Mouse (Mus musculus): ENCODE measurements around the gene Lcn2. TPM values are rescaled to one million over a fixed set of nuclear protein-coding genes. Genes with fewer than 3 reads are reported as not detected.

The Lcn2 gene
- total RNA-seq, 2 experiments from 2014 or later = 1.1 to 3.9 TPM

GRCm38 (mm10) chr2:32343351-32343671 lies 44.7 kb downstream of the Lcn2 start:
- no peak for DNase-seq

GRCm38 (mm10) chr2:32342539-32343350 lies 45.3 kb downstream of the Lcn2 start:
- DNase-seq = peak; percentile 34 to 36

GRCm38 (mm10) chr2:32342039-32342438 lies 46.0 kb downstream of the Lcn2 start:
- no peak for DNase-seq

GRCm38 (mm10) chr2:32341634-32341939 lies 46.5 kb downstream of the Lcn2 start:
- DNase-seq = no peak

GRCm38 (mm10) chr2:32340836-32341633 lies 47.0 kb downstream of the Lcn2 start:
- no peak for DNase-seq

- DNase-seq = no peak
Observed at GRCm38 (mm10) chr2:32339912-32340642, 48.0 kb downstream of the Lcn2 start.

- DNase-seq = no peak
Observed at GRCm38 (mm10) chr2:32335888-32336287, 52.2 kb downstream of the Lcn2 start.

Other genes with a start within 250 kb of the Lcn2 start
- 100 to 1,000 TPM in 1 of 2 experiments, 10 to 100 TPM in 1; 99.3 to 119 TPM for gene Prrc2b, start 237.2 kb downstream of the Lcn2 start, total RNA-seq (2021)
- gene Pomt1, start 151.7 kb downstream of the Lcn2 start, total RNA-seq (2021) = 10 to 100 TPM; 32.2 to 37.5 TPM
- gene Uck1, start 128.1 kb downstream of the Lcn2 start, total RNA-seq (2021) = 100 to 1,000 TPM; 118 to 120 TPM
- 10 to 100 TPM; 73.0 to 74.2 TPM for gene Golga2, start 100.9 kb downstream of the Lcn2 start, total RNA-seq (2021)
- gene Swi5, start 100.2 kb downstream of the Lcn2 start, total RNA-seq (2021) = 100 to 1,000 TPM; 289 to 304 TPM
- 10 to 100 TPM; 59.8 to 66.2 TPM for gene Ciz1, start 35.9 kb downstream of the Lcn2 start, total RNA-seq (2021)
- gene Dnm1, start 34.9 kb downstream of the Lcn2 start, total RNA-seq (2021) = 10 to 100 TPM; 14.8 to 20.3 TPM
- gene 1110008P14Rik, start 6.3 kb downstream of the Lcn2 start, total RNA-seq (2021) = 100 to 1,000 TPM; 175 to 184 TPM
- 10 to 100 TPM; 58.2 to 58.7 TPM for gene Ptges2, start 7.6 kb upstream of the Lcn2 start, total RNA-seq (2021)
- 1 to 10 TPM; 4.3 to 5.2 TPM for gene Naif1, start 62.2 kb upstream of the Lcn2 start, total RNA-seq (2021)
- gene Slc25a25, start 63.2 kb upstream of the Lcn2 start, total RNA-seq (2021) = 10 to 100 TPM; 78.8 to 99.7 TPM
- 10 to 100 TPM; 21.5 to 34.8 TPM for gene Fam102a, start 147.1 kb upstream of the Lcn2 start, total RNA-seq (2021)
- gene Dpm2, start 182.6 kb upstream of the Lcn2 start, total RNA-seq (2021) = 10 to 100 TPM; 60.5 to 61.1 TPM
- not detected for gene Pip5kl1, start 186.5 kb upstream of the Lcn2 start, total RNA-seq (2021)
- gene 9430097D07Rik, start 187.4 kb upstream of the Lcn2 start, total RNA-seq (2021) = not detected
- gene St6galnac4, start 198.8 kb upstream of the Lcn2 start, total RNA-seq (2021) = 10 to 100 TPM in 1 of 2 experiments, 1 to 10 TPM in 1; 7.9 to 11.0 TPM
- gene St6galnac6, start 211.5 kb upstream of the Lcn2 start, total RNA-seq (2021) = 10 to 100 TPM; 38.3 to 58.1 TPM
- gene Ak1, start 233.5 kb upstream of the Lcn2 start, total RNA-seq (2021) = 10 to 100 TPM; 49.4 to 50.0 TPM

All from adrenal gland, postnatal 36 days (tissue).